Mouse (Mus musculus): ENCODE data around the gene Glrx3.
"Not testable (repeated sequence)": the region's sequence is repeated elsewhere in the genome, so short reads cannot be mapped to it uniquely, and the experiment has no call there.

The Glrx3 gene

DNA sequence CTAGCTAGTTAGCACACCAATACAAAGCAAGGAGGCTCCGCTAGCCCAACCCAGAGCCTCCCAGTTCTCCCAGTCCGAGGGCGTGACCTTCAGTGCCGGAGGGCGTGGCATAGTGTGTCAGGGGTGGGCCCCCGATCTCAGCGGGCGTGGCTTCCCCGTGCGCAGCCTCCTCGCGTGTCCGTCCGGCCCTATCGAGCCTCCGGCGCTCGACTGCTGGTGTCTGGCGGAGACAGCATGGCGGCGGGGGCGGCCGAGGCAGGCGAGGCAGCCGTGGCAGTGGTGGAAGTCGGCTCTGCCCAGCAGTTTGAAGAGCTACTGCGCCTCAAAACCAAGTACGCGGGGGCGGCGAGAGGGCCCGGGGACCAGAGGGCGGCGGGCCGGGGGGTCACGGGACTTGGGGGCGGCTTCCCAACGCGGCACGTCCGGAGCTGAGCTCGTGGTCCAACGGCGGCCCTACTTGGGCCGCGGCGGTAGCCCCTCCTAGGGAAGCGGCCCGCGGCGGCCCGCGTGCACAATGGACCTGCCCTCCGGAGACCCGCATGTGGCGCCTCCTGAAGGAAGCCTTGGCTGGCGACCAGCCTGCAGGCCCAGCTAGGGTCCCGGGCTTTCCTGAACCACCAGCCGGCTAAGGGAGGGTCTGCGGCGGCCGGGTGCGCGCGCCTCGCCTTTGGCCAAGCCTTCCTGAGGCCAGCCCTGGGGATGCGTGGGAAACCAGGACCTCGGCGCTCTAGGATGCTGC, at the start of gene Glrx3:
Gene Glrx3, plus strand, starts transcription at position 175 of the 739 bp plus-strand sequence.
- peak; percentile 93 for DNase-seq (ENCODE audit: low spot score)

DNA sequence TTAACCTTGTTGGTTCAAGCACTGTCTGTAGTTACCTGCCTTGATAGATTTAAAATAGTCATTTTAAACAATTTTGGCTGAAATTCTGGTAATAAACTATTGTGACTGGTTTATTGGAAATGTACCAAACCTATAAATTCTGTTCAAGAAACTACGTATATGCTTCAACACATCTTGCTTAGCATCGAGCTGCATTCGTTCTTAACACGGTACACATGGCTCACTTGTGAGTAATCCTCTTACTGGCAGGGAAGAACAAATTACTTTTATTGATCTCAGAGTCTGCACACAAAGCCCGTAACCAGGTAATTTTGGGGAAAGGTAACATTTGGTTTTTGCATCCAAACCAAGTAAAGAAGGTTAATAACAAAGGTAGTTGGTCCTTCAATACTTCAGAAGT, 49.6 kb upstream of the Glrx3 start:
- no peak for DNase-seq (ENCODE audit: low spot score)

- DNase-seq (ENCODE audit: low spot score) = no peak
Observed at GRCm38 (mm10) chr7:137395421-137395820, 42.0 kb upstream of the Glrx3 start.

GRCm38 (mm10) chr7:137397361-137397910, 40.0 kb upstream of the Glrx3 start:
- DNase-seq (ENCODE audit: low spot score) = no peak

GRCm38 (mm10) chr7:137398973-137399372, 38.4 kb upstream of the Glrx3 start:
- no peak for DNase-seq (ENCODE audit: low spot score)

GRCm38 (mm10) chr7:137404146-137404545, 33.3 kb upstream of the Glrx3 start:
- no peak for DNase-seq (ENCODE audit: low spot score)

DNA sequence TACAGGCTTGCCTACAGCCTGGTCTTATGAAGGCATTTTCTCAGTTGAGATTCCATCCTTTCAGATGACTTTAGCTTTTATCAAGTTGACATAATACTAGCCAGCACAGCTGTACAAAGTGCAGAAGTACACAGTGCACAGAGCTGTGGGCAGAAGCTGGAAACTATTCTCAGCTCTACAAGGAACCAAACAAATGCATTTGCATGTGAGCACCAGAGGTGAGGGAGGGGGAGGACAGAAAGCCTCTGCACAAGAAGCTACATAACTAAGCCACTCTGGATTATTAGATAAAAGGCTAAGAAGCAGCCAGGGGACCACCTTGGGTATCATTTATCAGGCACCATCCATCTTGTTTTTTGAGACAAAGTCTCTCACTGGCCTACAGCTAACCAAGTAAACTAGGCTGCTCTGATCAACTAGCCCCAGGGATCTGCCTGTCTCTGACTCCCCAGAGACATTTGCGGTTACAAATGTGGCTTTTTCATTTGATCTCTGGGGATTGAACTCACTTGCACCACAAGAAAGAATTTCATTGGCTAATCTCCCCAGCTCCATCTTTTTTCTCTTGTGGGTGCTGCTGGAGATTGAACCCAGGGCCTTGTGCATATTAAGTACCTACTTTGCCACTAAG, 29.9 kb upstream of the Glrx3 start:
- peak; percentile 23 for DNase-seq (ENCODE audit: low spot score)

- DNase-seq (ENCODE audit: low spot score) = peak; percentile 99
Observed at GRCm38 (mm10) chr7:137410337-137411197, 26.8 kb upstream of the Glrx3 start, which contains the start of gene 9430038I01Rik. Gene 9430038I01Rik (minus strand): TSS chr7:137410762.

GRCm38 (mm10) chr7:137414710-137415109, 22.7 kb upstream of the Glrx3 start:
- no peak for DNase-seq (ENCODE audit: low spot score)

DNA sequence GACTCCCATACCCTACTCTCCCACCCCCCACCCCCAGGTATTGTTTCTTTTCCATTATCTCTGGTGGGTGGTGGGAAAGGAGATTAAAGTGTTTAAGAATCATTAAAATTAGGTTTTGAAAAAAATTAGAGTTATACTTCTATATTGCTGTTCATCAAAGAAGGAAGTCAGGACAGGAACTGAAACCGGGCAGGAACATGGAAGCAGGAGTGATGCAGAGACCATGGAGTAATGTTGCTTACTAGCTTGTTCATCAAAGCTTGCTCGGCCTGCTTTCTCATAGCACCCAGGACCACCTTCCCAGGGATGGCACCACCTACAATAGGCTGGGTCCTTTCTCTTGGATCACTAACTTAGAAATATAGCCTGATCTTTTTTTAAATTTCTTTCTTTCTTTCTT, 16.9 kb upstream of the Glrx3 start:
- no peak for DNase-seq (ENCODE audit: low spot score)

- no peak for DNase-seq (ENCODE audit: low spot score)
Observed at GRCm38 (mm10) chr7:137421236-137421635, 16.2 kb upstream of the Glrx3 start.

DNA sequence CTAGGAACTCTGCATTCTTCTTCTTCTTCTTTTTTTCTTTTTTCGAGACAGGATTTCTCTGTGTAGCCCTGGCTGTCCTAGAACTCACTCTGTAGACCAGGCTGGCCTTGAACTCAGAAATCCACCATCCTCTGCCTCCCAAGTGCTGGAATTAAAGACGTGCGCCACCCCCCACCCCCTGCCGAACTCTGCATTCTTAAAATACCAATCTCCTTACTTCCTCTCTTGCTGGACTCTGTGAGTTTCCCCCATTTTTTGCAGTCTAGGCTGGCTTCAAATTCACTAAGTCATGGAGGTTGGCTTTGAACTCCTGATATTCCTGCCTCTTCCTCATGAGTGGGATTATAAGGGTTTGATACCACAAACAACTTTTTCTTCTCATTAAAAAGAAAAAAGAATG, 10.7 kb upstream of the Glrx3 start:
- no peak for DNase-seq (ENCODE audit: low spot score)

- DNase-seq (ENCODE audit: low spot score) = no peak
Observed at GRCm38 (mm10) chr7:137431769-137432603, 5.4 kb upstream of the Glrx3 start.

DNA sequence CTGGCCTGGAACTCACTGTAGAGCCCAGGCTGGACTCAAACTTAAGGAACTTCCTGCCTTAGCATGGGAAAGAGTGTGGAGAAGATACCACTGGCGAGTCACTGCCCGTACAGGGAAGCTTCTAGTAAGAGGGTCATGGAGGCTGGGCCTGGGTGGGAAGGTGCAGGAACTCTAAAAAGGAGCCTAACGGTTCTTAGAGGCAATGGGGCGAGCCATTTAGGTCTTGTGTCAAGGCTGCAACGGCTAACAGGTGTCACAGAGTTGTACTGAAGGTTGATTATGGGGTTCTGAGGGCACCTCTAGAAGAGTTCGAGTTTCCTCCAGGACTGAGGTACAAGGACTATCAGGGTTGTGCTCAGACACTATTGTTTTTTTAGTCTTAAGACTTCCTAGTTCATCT, 513 bp upstream of the Glrx3 start:
- no peak for DNase-seq (ENCODE audit: low spot score)

- no peak for DNase-seq (ENCODE audit: low spot score)
Observed at GRCm38 (mm10) chr7:137438179-137438550, 751 bp downstream of the Glrx3 start.

DNA sequence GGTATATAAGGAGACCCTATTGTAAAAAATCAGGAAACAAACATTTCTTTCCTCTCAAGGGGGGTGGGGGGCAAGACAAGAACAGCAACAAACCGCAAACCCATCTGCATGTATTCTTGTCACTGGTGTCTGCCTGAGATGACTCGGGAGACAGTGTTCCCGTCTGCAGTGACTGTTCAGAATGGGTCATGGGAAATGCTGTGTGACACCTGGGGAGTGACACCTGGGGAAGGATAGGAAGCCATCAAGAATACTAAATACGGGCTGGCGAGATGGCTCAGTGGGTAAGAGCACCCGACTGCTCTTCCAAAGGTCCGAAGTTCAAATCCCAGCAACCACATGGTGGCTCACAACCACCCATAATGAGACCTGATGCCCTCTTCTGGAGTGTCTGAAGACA, 1.5 kb downstream of the Glrx3 start:
- not testable (repeated sequence) for DNase-seq (ENCODE audit: low spot score)

GRCm38 (mm10) chr7:137442951-137443350, 5.5 kb downstream of the Glrx3 start:
- DNase-seq (ENCODE audit: low spot score) = no peak

DNA sequence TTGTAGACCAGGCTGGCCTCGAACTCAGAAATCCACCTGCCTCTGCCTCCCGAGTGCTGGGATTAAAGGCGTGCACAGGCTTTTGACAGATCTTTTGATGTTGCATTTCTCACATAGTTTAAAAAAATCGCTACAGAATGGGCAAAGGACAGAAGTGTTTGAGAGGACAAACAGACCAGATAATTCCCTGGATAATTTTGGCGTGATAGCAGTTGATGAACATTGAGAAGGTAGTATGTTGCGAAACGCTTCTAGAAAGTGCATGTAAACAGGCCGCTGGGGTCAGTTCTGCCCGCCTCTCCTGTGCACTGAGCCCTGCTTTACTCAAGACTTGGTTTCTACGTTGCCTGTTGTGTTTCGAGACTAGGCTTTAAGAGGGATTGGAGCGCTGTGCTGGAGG, 7.9 kb downstream of the Glrx3 start:
- no peak for DNase-seq (ENCODE audit: low spot score)

- no peak for DNase-seq (ENCODE audit: low spot score)
Observed at GRCm38 (mm10) chr7:137461396-137461795, 24.0 kb downstream of the Glrx3 start.

DNA sequence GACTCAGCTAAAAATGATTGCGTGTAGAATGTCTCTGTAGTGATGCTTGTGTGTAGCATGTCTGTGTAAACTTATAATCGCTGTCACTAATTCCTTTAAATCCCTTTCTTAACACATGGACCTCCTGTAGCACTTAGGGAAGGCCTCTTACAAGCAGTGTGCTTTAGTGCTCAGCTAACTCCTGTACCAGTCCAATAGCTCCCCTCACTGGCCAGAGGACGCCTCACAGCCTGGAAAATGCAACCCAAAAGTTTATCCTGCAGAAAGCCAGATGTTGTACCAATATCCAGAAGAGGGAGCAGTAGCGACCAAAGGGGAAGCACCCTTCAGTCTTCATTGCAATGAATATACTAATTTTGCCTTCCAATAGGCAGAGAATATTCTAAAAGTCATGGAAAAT, 30.8 kb downstream of the Glrx3 start:
- DNase-seq (ENCODE audit: low spot score) = no peak

GRCm38 (mm10) chr7:137471431-137472120, 34.2 kb downstream of the Glrx3 start:
- peak; percentile 15 for DNase-seq (ENCODE audit: low spot score)
